Mouse (Mus musculus) hindbrain, postnatal 0 days (tissue): ENCODE measurements around the gene Tceanc2. TPM values are rescaled to one million over a fixed set of nuclear protein-coding genes. Genes with fewer than 3 reads are reported as not detected.
"Not testable (repeated sequence)": the region's sequence is repeated elsewhere in the genome, so short reads cannot be mapped to it uniquely, and the experiment has no call there.

Experiments
- ATAC-seq: fragments of 200-750 bp; cut with Nextera tagmentation; 2 replicates; pipeline ENCODE4 v1.8.0; 2017; ENCODE audit warnings: mild to moderate bottlenecking, moderate TSS enrichment, moderate library complexity
- DNase-seq: peaks from one replicate; pipeline ENCODE4 v3.0.0-alpha.2; 2015; ENCODE audit warnings: low spot score
- H3K27ac ChIP-seq: fragments of 300-500 bp; sonication (generic); 2 replicates; pipeline ENCODE4 v1.5.1; 2014; ENCODE audit warnings: mild to moderate bottlenecking
- H3K27me3 ChIP-seq: fragments of 300-500 bp; sonication (generic); 2 replicates; pipeline ENCODE4 v1.6.1; 2014; ENCODE audit warnings: low read length, mixed read lengths; ENCODE audit not compliant: insufficient read depth
- H3K36me3 ChIP-seq: fragments of 300-500 bp; sonication (generic); 2 replicates; pipeline ENCODE4 v1.6.1; 2014; ENCODE audit warnings: low read length, mixed read lengths; ENCODE audit not compliant: insufficient read depth
- H3K4me1 ChIP-seq: fragments of 300-500 bp; sonication (generic); 2 replicates; pipeline ENCODE4 v1.6.1; 2014; ENCODE audit warnings: antibody characterized with exemption, low read length, mixed read lengths; ENCODE audit not compliant: insufficient read depth
- H3K4me2 ChIP-seq: fragments of 300-500 bp; sonication (generic); 2 replicates; pipeline ENCODE4 v1.6.1; 2014; ENCODE audit warnings: low read depth, mild to moderate bottlenecking, low read length, moderate library complexity, mixed read lengths
- H3K4me3 ChIP-seq: fragments of 300-500 bp; sonication (generic); 2 replicates; pipeline ENCODE4 v1.5.1; 2014; ENCODE audit warnings: low read length
- H3K9ac ChIP-seq: fragments of 300-500 bp; sonication (generic); replicated peaks from 2 replicates; pipeline ENCODE4 v1.6.1; 2014; ENCODE audit warnings: mild to moderate bottlenecking, low read length, moderate library complexity, mixed read lengths
- H3K9me3 ChIP-seq: fragments of 300-500 bp; sonication (generic); 2 replicates; pipeline ENCODE4 v1.6.1; 2016; ENCODE audit warnings: low read length, mixed read lengths
- CTCF ChIP-seq: IDR thresholded peaks from 2 replicates; pipeline ENCODE4 v1.5.1; 2016; ENCODE audit warnings: antibody characterized with exemption, control low read depth, low read depth
- WGBS: fragments of 180-500 bp; shearing (Covaris S2); extraction: QIAGEN DNeasy Blood & Tissue Kit; methylation state at CpG from one replicate; pipeline ENCODE4 v1.1.7; 2014; 5-methylcytosine and 5-hydroxymethylcytosine counted together
- polyA plus RNA-seq: library from polyadenylated mRNA; unstranded; fragments of >200 nt; fragmentation: Nextera tagmentation; extraction: Ambion mirVana; gene quantifications from 2 replicates; pipeline ENCODE4 v1.2.1, GENCODE M21; 2015
- total RNA-seq: library from RNA; depleted of rRNA; stranded (reverse); fragments of >200 nt; gene quantifications from 2 replicates; pipeline ENCODE4 v1.2.3, GENCODE M21; 2014

Tceanc2 gene
- total and polyA plus RNA-seq, 2 experiments from 2014 or later = 5.4 to 17.3 TPM

DNA sequence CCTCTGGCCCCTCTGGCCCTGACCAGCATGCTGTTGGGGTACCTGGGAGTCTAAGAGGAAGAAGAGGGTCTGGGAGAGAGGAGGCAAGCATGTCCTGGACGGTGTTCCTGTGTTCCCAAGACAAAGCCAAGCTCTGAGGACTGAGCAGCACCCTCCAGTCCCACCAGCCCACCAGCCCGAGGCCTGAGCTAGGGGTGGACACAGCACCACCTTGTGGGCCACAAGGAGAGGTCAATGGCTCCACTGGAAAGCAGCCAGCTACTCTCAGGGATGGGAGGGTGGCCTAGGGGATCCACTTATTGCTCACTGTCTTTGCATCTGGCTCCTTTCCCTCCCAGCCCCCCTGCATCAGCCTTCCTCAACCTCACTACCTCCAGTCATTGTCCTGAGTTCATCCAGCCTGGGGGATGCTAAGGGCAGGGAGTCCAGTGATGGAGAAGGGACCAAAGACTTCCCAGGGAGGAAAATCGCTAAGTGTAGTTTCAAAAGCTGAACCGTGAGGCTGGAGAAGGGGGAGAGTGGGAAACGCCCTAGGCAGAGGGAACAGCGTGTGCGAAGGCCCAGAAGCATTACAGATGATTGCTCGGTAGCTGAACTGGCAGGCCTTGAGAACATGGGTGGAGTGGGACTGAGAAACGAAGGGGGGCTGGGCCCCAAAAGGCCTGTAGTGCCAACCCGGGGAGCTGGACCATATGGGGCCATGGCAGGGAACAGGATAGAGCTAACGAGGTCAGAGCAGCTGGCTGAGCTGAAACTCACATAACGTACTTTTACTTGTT, 57.6 kb downstream of the Tceanc2 start:
- H3K9me3 ChIP-seq = no peaks in the 10 kb centered on the region
- no peak overlapping the region for H3K27ac ChIP-seq
- no peaks in the 10 kb centered on the region for H3K36me3 ChIP-seq
- peaks cover 5% of the 10 kb centered on the region; the same call in 1 of the 2 replicates for H3K4me1 ChIP-seq
- H3K4me2 ChIP-seq = no peak overlapping the region
- H3K4me3 ChIP-seq = no peak overlapping the region
- no peak overlapping the region for H3K9ac ChIP-seq
- TF ChIP-seq CTCF = peak; percentile 84
- ATAC-seq (peak; percentile 59), DNase-seq (peak; percentile 86)
- no peaks in the 10 kb centered on the region for H3K27me3 ChIP-seq
- WGBS = 38% methylated on average over 12 of the region's 12 CpGs

DNA sequence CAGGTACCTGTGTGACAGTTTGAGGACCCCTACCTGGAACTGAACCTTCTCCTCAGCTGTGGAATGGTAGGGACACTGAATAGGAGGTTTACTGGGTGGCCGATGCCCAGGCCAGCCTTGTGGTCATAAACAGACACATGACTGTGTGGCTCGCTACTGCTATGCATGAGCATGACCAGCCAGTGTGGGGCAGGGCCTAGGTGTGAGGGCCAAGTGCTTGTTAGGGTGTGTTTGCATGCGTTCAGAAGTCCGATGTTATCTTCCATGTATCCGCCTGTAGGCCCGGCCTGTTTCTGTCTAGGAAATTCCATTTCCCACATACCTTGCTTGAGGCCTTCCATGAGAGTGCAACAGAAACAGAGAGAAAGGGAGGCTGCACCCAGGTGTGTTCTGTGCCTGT, 58.2 kb downstream of the Tceanc2 start:
- Histone ChIP-seq H3K9ac (no peak overlapping the region), H3K9me3 (no peaks in the 10 kb centered on the region), H3K36me3 (no peaks in the 10 kb centered on the region), H3K27ac (no peak overlapping the region), H3K4me1 (peaks cover 5% of the 10 kb centered on the region; the same call in 1 of the 2 replicates), H3K4me3 (no peak overlapping the region), H3K27me3 (no peaks in the 10 kb centered on the region), H3K4me2 (no peak overlapping the region)
- WGBS = 94% methylated on average over 6 of the region's 6 CpGs
- TF ChIP-seq CTCF = no peak
- ATAC-seq (no peak), DNase-seq (no peak)

DNA sequence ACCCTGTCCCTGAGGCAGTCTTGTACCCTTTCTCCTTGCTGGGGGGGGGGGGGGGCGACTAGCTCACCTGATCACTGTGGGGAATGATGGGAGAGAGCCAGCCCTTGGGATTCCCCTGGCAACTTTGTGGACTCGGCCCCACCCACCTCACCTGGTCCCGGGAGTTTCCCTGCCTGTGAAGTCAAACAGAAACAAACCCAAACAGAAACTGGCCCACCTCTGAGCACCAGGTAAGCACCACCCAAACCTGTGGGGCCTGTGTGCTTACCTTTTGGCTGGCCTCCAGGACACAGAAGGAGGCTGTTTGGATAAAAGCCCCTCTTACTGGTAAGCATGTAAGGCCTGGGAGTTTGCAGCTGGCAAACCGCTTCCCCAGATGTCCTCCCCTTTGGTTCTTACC, 59.9 kb downstream of the Tceanc2 start:
- Histone ChIP-seq H3K9ac (no peak overlapping the region), H3K4me3 (no peak overlapping the region), H3K9me3 (no peaks in the 10 kb centered on the region), H3K36me3 (no peaks in the 10 kb centered on the region), H3K4me2 (no peak overlapping the region), H3K27me3 (no peaks in the 10 kb centered on the region), H3K27ac (no peak overlapping the region), H3K4me1 (no peaks in the 10 kb centered on the region)
- DNase-seq = no peak
- TF ChIP-seq CTCF = no peak
- no peak for ATAC-seq
- WGBS = 64% methylated on average over 4 of the region's 4 CpGs

DNA sequence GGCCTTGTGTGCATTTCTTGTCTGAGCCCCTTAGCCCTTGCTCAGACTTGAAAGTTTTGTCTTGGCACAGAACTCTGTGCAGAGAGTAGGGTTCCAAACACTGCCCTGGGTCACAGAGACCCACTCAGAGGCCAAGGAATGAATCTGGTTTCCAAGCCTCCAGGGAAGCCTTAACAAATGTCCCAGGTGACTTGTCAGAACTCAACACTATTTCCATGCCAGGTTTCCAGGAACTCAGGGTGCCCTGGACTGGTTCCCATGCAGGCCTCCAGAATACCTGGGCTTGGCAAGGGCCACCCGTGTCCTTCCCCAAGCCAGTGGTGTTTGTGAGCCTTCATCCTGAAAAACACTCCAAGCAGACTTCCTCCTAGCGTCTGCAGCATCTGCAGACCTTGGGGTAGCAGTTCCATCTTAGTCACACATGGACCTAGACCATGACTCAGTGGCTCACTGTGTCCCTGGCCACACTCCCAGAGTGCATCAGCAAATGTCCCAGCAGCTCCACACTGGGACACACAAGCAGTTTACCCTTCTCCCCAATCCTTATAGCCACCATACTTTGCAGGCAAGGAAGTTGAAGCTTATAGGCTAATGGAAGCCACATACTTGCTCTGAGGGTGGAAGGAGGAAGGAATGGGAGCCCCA, 61.1 kb downstream of the Tceanc2 start:
- no peak for ATAC-seq
- H3K9ac ChIP-seq = no peak overlapping the region
- WGBS = 91% methylated on average over 2 of the region's 2 CpGs

DNA sequence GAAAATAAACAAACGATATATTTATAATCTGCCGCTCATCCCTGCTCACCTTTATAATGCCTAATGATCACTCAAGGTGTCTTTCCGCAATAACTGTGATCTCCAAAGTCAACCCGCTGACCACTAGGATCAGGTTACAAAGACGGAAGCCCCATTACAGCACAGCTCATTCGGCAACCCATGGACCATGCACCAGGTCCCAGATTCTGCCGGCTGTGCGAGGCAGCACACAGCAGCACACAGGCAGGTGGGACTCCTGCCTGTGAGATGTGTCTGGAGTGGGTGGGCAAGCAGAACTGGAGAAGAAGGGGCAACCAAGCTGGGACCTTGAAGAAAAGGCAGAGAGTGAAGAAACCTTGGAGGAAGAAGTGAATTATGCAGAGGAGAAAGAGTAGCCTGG, 64.6 kb downstream of the Tceanc2 start:
- H3K4me2 ChIP-seq = no peak overlapping the region

More for the DNA sequence above, 61.1 kb downstream of the Tceanc2 start:
- H3K4me3 ChIP-seq = no peak overlapping the region
- H3K4me1 ChIP-seq = no peaks in the 10 kb centered on the region
- no peak overlapping the region for H3K4me2 ChIP-seq
- no peaks in the 10 kb centered on the region for H3K36me3 ChIP-seq
- H3K27ac ChIP-seq = no peak overlapping the region
- H3K27me3 ChIP-seq = no peaks in the 10 kb centered on the region
- no peak for DNase-seq
- no peaks in the 10 kb centered on the region for H3K9me3 ChIP-seq
- TF ChIP-seq CTCF = no peak

DNA sequence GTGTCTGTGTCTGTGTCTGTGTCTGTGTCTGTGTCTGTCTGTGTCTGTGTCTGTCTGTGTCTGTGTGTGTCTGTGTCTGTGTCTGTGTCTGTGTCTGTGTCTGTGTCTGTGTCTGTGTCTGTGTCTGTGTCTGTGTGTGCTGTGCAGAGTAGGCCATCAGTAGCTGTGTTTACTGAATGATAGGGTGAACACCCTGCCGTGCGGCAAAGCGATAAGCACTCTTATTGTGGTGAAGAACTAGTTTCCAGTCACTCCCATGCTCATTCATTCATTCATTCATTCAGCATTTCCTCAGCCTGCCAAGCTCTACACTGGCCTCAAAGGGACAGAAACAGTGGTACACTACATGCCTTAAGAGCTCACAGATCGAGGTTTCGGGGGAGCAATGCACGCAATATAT, 69.7 kb downstream of the Tceanc2 start:
- WGBS = 93% methylated on average over 6 of the region's 6 CpGs
- H3K4me2 ChIP-seq, H3K27ac ChIP-seq, DNase-seq, H3K9me3 ChIP-seq, H3K9ac ChIP-seq, ATAC-seq, H3K4me3 ChIP-seq, H3K36me3 ChIP-seq, H3K27me3 ChIP-seq, H3K4me1 ChIP-seq: not testable (repeated sequence)

More for the DNA sequence above, 64.6 kb downstream of the Tceanc2 start:
- ATAC-seq (no peak), DNase-seq (no peak)
- no peak overlapping the region for H3K27ac ChIP-seq
- 64% methylated on average over 8 of the region's 8 CpGs for WGBS
- H3K9me3 ChIP-seq = no peaks in the 10 kb centered on the region
- H3K36me3 ChIP-seq = no peaks in the 10 kb centered on the region
- no peak for TF ChIP-seq CTCF
- H3K9ac ChIP-seq = no peak overlapping the region
- H3K4me3 ChIP-seq = no peak overlapping the region
- H3K4me1 ChIP-seq = no peaks in the 10 kb centered on the region
- H3K27me3 ChIP-seq = no peaks in the 10 kb centered on the region

DNA sequence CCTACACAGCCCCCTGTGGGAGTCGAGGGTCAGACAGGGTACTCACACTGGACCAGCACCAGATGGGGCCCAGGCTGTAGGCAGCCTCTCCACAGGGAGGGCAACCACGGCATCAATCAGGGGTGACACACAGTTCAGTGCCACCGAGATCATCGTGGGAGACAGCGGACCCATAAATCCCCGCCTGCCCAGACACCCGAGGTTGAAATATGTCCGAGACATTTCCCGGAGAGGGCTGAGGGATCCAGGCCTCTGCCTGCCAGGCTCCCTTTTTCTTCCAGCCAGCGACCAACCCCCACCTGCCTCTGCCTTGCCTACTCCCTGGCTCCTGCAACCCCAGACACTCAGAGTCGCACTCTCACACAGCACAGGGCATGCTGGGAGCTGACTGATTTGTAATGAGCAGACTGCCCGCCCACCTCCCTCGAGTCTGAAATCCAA, 70.6 kb downstream of the Tceanc2 start:
- no peak overlapping the region for H3K9ac ChIP-seq
- H3K4me3 ChIP-seq = no peak overlapping the region
- H3K4me2 ChIP-seq = no peak overlapping the region
- WGBS = 35% methylated on average over 13 of the region's 13 CpGs
- peak; percentile 67; the same call in 1 of the 2 replicates for ATAC-seq
- no peak for TF ChIP-seq CTCF
- H3K27ac ChIP-seq = no peak overlapping the region
- no peaks in the 10 kb centered on the region for H3K36me3 ChIP-seq
- H3K4me1 ChIP-seq = 0 out of 2 replicates have a peak, but pooled peaks cover 3% of the 10 kb centered on the region
- DNase-seq = no peak
- H3K9me3 ChIP-seq = no peaks in the 10 kb centered on the region
- H3K27me3 ChIP-seq = no peaks in the 10 kb centered on the region
